Mouse (Mus musculus) embryonic facial prominence, embryonic 14.5 days (tissue): ENCODE measurements around the gene Fbp1. TPM values are rescaled to one million over a fixed set of nuclear protein-coding genes. Genes with fewer than 3 reads are reported as not detected.
"Not testable (repeated sequence)": the region's sequence is repeated elsewhere in the genome, so short reads cannot be mapped to it uniquely, and the experiment has no call there.

Experiments
- ATAC-seq: fragments of 200-750 bp; cut with Nextera tagmentation; 2 replicates; pipeline ENCODE4 v1.8.0; 2017; ENCODE audit warnings: low read depth, moderate number of reproducible peaks, moderate TSS enrichment
- DNase-seq: peaks from one replicate; pipeline ENCODE4 v3.0.0-alpha.2; 2015; ENCODE audit warnings: low spot score
- H3K27ac ChIP-seq: fragments of 300-500 bp; sonication (generic); replicated peaks from 2 replicates; pipeline ENCODE4 v1.5.1; 2014; ENCODE audit warnings: low read depth, mild to moderate bottlenecking, low read length, moderate library complexity
- H3K27me3 ChIP-seq: fragments of 300-500 bp; sonication (generic); replicated peaks from 2 replicates; pipeline ENCODE4 v1.6.1; 2014; ENCODE audit warnings: low read length; ENCODE audit not compliant: control insufficient read depth, insufficient read depth
- H3K36me3 ChIP-seq: fragments of 300-500 bp; sonication (generic); 2 replicates; pipeline ENCODE4 v1.6.1; 2014; ENCODE audit warnings: low read length, mixed read lengths; ENCODE audit not compliant: control insufficient read depth, insufficient read depth
- H3K4me1 ChIP-seq: fragments of 300-500 bp; sonication (generic); 2 replicates; pipeline ENCODE4 v1.6.1; 2014; ENCODE audit warnings: antibody characterized with exemption, low read length; ENCODE audit not compliant: control insufficient read depth, insufficient read depth
- H3K4me2 ChIP-seq: fragments of 300-500 bp; sonication (generic); 2 replicates; pipeline ENCODE4 v1.6.1; 2014; ENCODE audit warnings: low read depth, mild to moderate bottlenecking, low read length, moderate library complexity, mixed read lengths
- H3K4me3 ChIP-seq: fragments of 300-500 bp; sonication (generic); 2 replicates; pipeline ENCODE4 v1.5.1; 2014; ENCODE audit warnings: low read depth, mild to moderate bottlenecking, low read length
- H3K9ac ChIP-seq: fragments of 300-500 bp; sonication (generic); 2 replicates; pipeline ENCODE4 v1.6.1; 2014; ENCODE audit warnings: low read depth, mild to moderate bottlenecking, low read length, moderate library complexity, mixed read lengths
- H3K9me3 ChIP-seq: fragments of 300-500 bp; sonication (generic); 2 replicates; pipeline ENCODE4 v1.6.1; 2016; ENCODE audit warnings: low read length; ENCODE audit not compliant: control insufficient read depth
- WGBS: fragments of 180-500 bp; shearing (Covaris S2); extraction: QIAGEN DNeasy Blood & Tissue Kit; methylation state at CpG from one replicate; pipeline ENCODE4 v1.1.7; 2014; 5-methylcytosine and 5-hydroxymethylcytosine counted together
- polyA plus RNA-seq: library from polyadenylated mRNA; unstranded; fragments of >200 nt; fragmentation: Nextera tagmentation; extraction: Ambion mirVana; gene quantifications from 2 replicates; pipeline ENCODE4 v1.2.1, GENCODE M21; 2014

Gene Fbp1
- polyA plus RNA-seq, 1 experiment from 2014 or later: 1.2 TPM

GRCm38 (mm10) chr13:62865651-62866315 lies 22.3 kb downstream of the Fbp1 start:
- DNase-seq (peak; percentile 87), ATAC-seq (peak; percentile 83)
- H3K4me3 ChIP-seq: no peak overlapping the region
- WGBS: 36% methylated on average over 11 of the region's 11 CpGs
- H3K27ac ChIP-seq: peak overlapping the region; percentile 82
- H3K4me1 ChIP-seq: peaks cover 16% of the 10 kb centered on the region
- no peaks in the 10 kb centered on the region for H3K36me3 ChIP-seq
- H3K27me3 ChIP-seq: no peaks in the 10 kb centered on the region
- no peaks in the 10 kb centered on the region for H3K9me3 ChIP-seq
- H3K9ac ChIP-seq: no peak overlapping the region
- H3K4me2 ChIP-seq: no peak overlapping the region

GRCm38 (mm10) chr13:62863771-62864170 lies 24.3 kb downstream of the Fbp1 start:
- no peaks in the 10 kb centered on the region for H3K36me3 ChIP-seq
- H3K4me1 ChIP-seq: peaks cover 16% of the 10 kb centered on the region
- no peak overlapping the region for H3K27ac ChIP-seq
- H3K9me3 ChIP-seq: no peaks in the 10 kb centered on the region
- no peak overlapping the region for H3K4me3 ChIP-seq
- 63% methylated on average over 6 of the region's 6 CpGs for WGBS
- H3K4me2 ChIP-seq: no peak overlapping the region
- H3K9ac ChIP-seq: no peak overlapping the region
- no peak for ATAC-seq
- no peaks in the 10 kb centered on the region for H3K27me3 ChIP-seq
- no peak for DNase-seq

- ATAC-seq (no peak), DNase-seq (no peak)
- Histone ChIP-seq H3K36me3 (no peaks in the 10 kb centered on the region), H3K4me2 (no peak overlapping the region), H3K4me1 (peaks cover 16% of the 10 kb centered on the region), H3K9ac (no peak overlapping the region), H3K27me3 (no peaks in the 10 kb centered on the region), H3K27ac (no peak overlapping the region), H3K9me3 (no peaks in the 10 kb centered on the region), H3K4me3 (no peak overlapping the region)
- 81% methylated on average over 3 of the region's 3 CpGs for WGBS
Measured at GRCm38 (mm10) chr13:62862875-62863274, 25.2 kb downstream of the Fbp1 start.

- DNase-seq (no peak), ATAC-seq (no peak)
Measured at GRCm38 (mm10) chr13:62860068-62860467, 28.0 kb downstream of the Fbp1 start.

GRCm38 (mm10) chr13:62859251-62859650 lies 28.8 kb downstream of the Fbp1 start:
- H3K9ac ChIP-seq, H3K36me3 ChIP-seq: not testable (repeated sequence)
- 76% methylated on average over 10 of the region's 10 CpGs for WGBS

More at GRCm38 (mm10) chr13:62860068-62860467, 28.0 kb downstream of the Fbp1 start:
- Histone ChIP-seq H3K27me3 (no peaks in the 10 kb centered on the region), H3K9me3 (no peaks in the 10 kb centered on the region), H3K9ac (no peak overlapping the region), H3K4me2 (no peak overlapping the region), H3K27ac (no peak overlapping the region), H3K36me3 (no peaks in the 10 kb centered on the region), H3K4me3 (no peak overlapping the region), H3K4me1 (peaks cover 6% of the 10 kb centered on the region; the same call in 1 of the 2 replicates)
- WGBS: 94% methylated on average over 4 of the region's 4 CpGs

GRCm38 (mm10) chr13:62857941-62858915 lies 29.9 kb downstream of the Fbp1 start, which contains the start of gene Fbp2:
Gene Fbp2, minus strand, starts transcription at chr13:62858422.
- Histone ChIP-seq H3K4me1 (no peaks in the 10 kb centered on the region), H3K36me3 (no peaks in the 10 kb centered on the region), H3K27me3 (no peaks in the 10 kb centered on the region), H3K27ac (no peak within 1 kb of the TSS), H3K9me3 (no peaks in the 10 kb centered on the region), H3K9ac (no peak within 1 kb of the TSS), H3K4me2 (no peak within 1 kb of the TSS), H3K4me3 (no peak within 1 kb of the TSS)
- ATAC-seq (no peak), DNase-seq (no peak)
- 61% methylated on average over 21 of the region's 21 CpGs for WGBS

More at GRCm38 (mm10) chr13:62859251-62859650, 28.8 kb downstream of the Fbp1 start:
- H3K27me3 ChIP-seq, H3K9me3 ChIP-seq, H3K4me2 ChIP-seq, H3K27ac ChIP-seq, ATAC-seq, H3K4me3 ChIP-seq, H3K4me1 ChIP-seq, DNase-seq: not testable (repeated sequence)

GRCm38 (mm10) chr13:62856850-62857249 lies 31.2 kb downstream of the Fbp1 start:
- H3K9ac ChIP-seq: no peak overlapping the region
- no peak overlapping the region for H3K4me2 ChIP-seq
- ATAC-seq: no peak
- no peak overlapping the region for H3K27ac ChIP-seq
- no peaks in the 10 kb centered on the region for H3K9me3 ChIP-seq
- 86% methylated on average over 14 of the region's 14 CpGs for WGBS
- no peak overlapping the region for H3K4me3 ChIP-seq
- no peaks in the 10 kb centered on the region for H3K36me3 ChIP-seq
- DNase-seq: no peak
- H3K27me3 ChIP-seq: no peaks in the 10 kb centered on the region
- no peaks in the 10 kb centered on the region for H3K4me1 ChIP-seq

- 3% methylated on average over 5 of the region's 5 CpGs for WGBS
- no peaks in the 10 kb centered on the region for H3K27me3 ChIP-seq
- peak; percentile 91 for DNase-seq
- no peaks in the 10 kb centered on the region for H3K36me3 ChIP-seq
- no peak overlapping the region for H3K9ac ChIP-seq
- no peaks in the 10 kb centered on the region for H3K4me1 ChIP-seq
- peak overlapping the region; percentile 54 for H3K4me2 ChIP-seq
- H3K9me3 ChIP-seq: no peaks in the 10 kb centered on the region
- no peak overlapping the region for H3K27ac ChIP-seq
- H3K4me3 ChIP-seq: peak overlapping the region; percentile 27
- ATAC-seq: peak; percentile 90
Measured at GRCm38 (mm10) chr13:62856305-62856675, 31.8 kb downstream of the Fbp1 start.
